9 mouse cellular contexts compared by ENCODE assay signal in genomic region chr17:28407418-28408250, GRCm38 (mm10). TPM values are rescaled to one million over a fixed set of nuclear protein-coding genes. Genes with fewer than 3 reads are reported as not detected.
DNase-seq lines count a peak whose midpoint lies in the region; ATAC-seq and TF ChIP-seq lines count a peak whose summit lies in the region.
"Had no signal": no experiment of that assay in that cellular context is flagged by ENCODE, and none has a peak within 500 bp of the region (broad histone marks: within the 10 kb centered on the region; RNA-seq: fewer than 3 reads in every experiment).

No protein-coding gene starts in this region.

- ATAC-seq in forebrain, embryonic 11.5 days (replicated peaks; ENCODE audit: low FRiP score), result 0 out of 2 replicates have a peak, but pooled peaks have one; percentile 36
- ATAC-seq in liver, embryonic 15.5 days (ENCODE audit: insufficient read depth), result peak; percentile 68
- ATAC-seq in neural tube, embryonic 11.5 days (ENCODE audit: insufficient read depth, low FRiP score, low TSS enrichment), result no peak
- ATAC-seq in stomach, embryonic 15.5 days (ENCODE audit: insufficient read depth, low FRiP score, low read depth), result peak; percentile 73; the same call in 1 of the 2 replicates

- no peaks in the 10 kb centered on the region for H3K9me3 ChIP-seq in forebrain, embryonic 11.5 days (ENCODE audit: control insufficient read depth, low read length)
- H3K9me3 ChIP-seq in liver, embryonic 15.5 days (replicated peaks), result no peaks in the 10 kb centered on the region
- no peaks in the 10 kb centered on the region for H3K9me3 ChIP-seq in neural tube, embryonic 11.5 days (ENCODE audit: control insufficient read depth, low read length)
- H3K9me3 ChIP-seq in stomach, embryonic 15.5 days, result no peaks in the 10 kb centered on the region
- H3K9me3 ChIP-seq: embryonic facial prominence, embryonic 13.5 days had no signal

- no peak for TF ChIP-seq POLR2A in brain, embryonic 14.5 days (IDR thresholded peaks at IDR 0.05; ENCODE audit: borderline replicate concordance, extremely low read depth, insufficient read depth, insufficient read length, poor library complexity, severe bottlenecking)

- TF ChIP-seq CTCF in brain, embryonic 14.5 days (IDR thresholded peaks at IDR 0.05; ENCODE audit: borderline replicate concordance, extremely low read depth, insufficient read depth, insufficient read length), result peak; percentile 92

- 46% methylated on average over 15 of the region's 15 CpGs for WGBS in forebrain, embryonic 11.5 days
- 18% methylated on average over 15 of the region's 15 CpGs for WGBS in liver, embryonic 15.5 days (ENCODE audit: insufficient replicate concordance)
- 49% methylated on average over 15 of the region's 15 CpGs for WGBS in neural tube, embryonic 11.5 days
- WGBS in stomach, embryonic 15.5 days, result 35% methylated on average over 15 of the region's 15 CpGs

- DNase-seq in CD4-positive, CD25-positive, alpha-beta regulatory T cell, adult 2 months (ENCODE audit: low read depth, low spot score), result peak; percentile 94
- peak; percentile 91 for DNase-seq in brain, embryonic 14.5 days (ENCODE audit: low read depth)
- peak; percentile 84 for DNase-seq in forebrain, embryonic 11.5 days (ENCODE audit: low spot score)
- DNase-seq in heart, postnatal 10 days, result peak; percentile 85 to 90
- DNase-seq in kidney, postnatal 4 days, result peak; percentile 87 to 89
- peak; percentile 78 for DNase-seq in neural tube, embryonic 11.5 days (ENCODE audit: low spot score)

- intact Hi-C loops in heart, postnatal 10 days (cut with DNase I), result loop anchor here (1.0 kb wide), 2 partner anchors 48 to 121 kb away; no protein-coding TSS in a partner anchor

- H3K36me3 ChIP-seq in forebrain, embryonic 11.5 days (ENCODE audit: control insufficient read depth, insufficient read depth, low read length), result peaks cover 2% of the 10 kb centered on the region; the same call in 1 of the 2 replicates
- peaks cover 44% of the 10 kb centered on the region for H3K36me3 ChIP-seq in liver, embryonic 15.5 days (replicated peaks)
- no peaks in the 10 kb centered on the region; the same call in 1 of the 2 replicates for H3K36me3 ChIP-seq in neural tube, embryonic 11.5 days (ENCODE audit: control insufficient read depth, insufficient read depth, low read length)
- H3K36me3 ChIP-seq in stomach, embryonic 15.5 days, result peaks cover 8% of the 10 kb centered on the region; the same call in 1 of the 2 replicates

- no peak overlapping the region for H3K9ac ChIP-seq in forebrain, embryonic 11.5 days (ENCODE audit: low read length)
- H3K9ac ChIP-seq in liver, embryonic 15.5 days, result no peak overlapping the region
- H3K9ac ChIP-seq in neural tube, embryonic 11.5 days (ENCODE audit: low read length), result no peak overlapping the region
- H3K9ac ChIP-seq in stomach, embryonic 15.5 days, result no peak overlapping the region
- H3K9ac ChIP-seq: embryonic facial prominence, embryonic 13.5 days had no signal

- no peak overlapping the region for H3K27ac ChIP-seq in forebrain, embryonic 11.5 days (ENCODE audit: low read depth, low read length)
- peak overlapping the region; percentile 49 for H3K27ac ChIP-seq in liver, embryonic 15.5 days (replicated peaks)
- H3K27ac ChIP-seq in neural tube, embryonic 11.5 days (ENCODE audit: low read depth, low read length), result no peak overlapping the region
- H3K27ac ChIP-seq in stomach, embryonic 15.5 days, result no peak overlapping the region
- H3K27ac ChIP-seq: embryonic facial prominence, embryonic 13.5 days had no signal

- no peak overlapping the region for H3K4me3 ChIP-seq in forebrain, embryonic 11.5 days (ENCODE audit: low read depth, low read length)
- no peak overlapping the region for H3K4me3 ChIP-seq in liver, embryonic 15.5 days (replicated peaks)
- H3K4me3 ChIP-seq in neural tube, embryonic 11.5 days (ENCODE audit: low read depth, low read length), result no peak overlapping the region
- H3K4me3 ChIP-seq in stomach, embryonic 15.5 days (replicated peaks), result no peak overlapping the region
- H3K4me3 ChIP-seq: embryonic facial prominence, embryonic 13.5 days had no signal

- no peak overlapping the region for H3K4me2 ChIP-seq in forebrain, embryonic 11.5 days (ENCODE audit: low read depth, low read length, severe bottlenecking)
- no peak overlapping the region for H3K4me2 ChIP-seq in liver, embryonic 15.5 days
- H3K4me2 ChIP-seq in neural tube, embryonic 11.5 days (ENCODE audit: low read depth), result no peak overlapping the region
- H3K4me2 ChIP-seq in stomach, embryonic 15.5 days, result no peak overlapping the region
- H3K4me2 ChIP-seq: embryonic facial prominence, embryonic 13.5 days had no signal

- H3K27me3 ChIP-seq in forebrain, embryonic 11.5 days (ENCODE audit: control insufficient read depth, insufficient read depth, low read length), result no peaks in the 10 kb centered on the region
- H3K27me3 ChIP-seq in liver, embryonic 15.5 days, result no peaks in the 10 kb centered on the region
- no peaks in the 10 kb centered on the region for H3K27me3 ChIP-seq in neural tube, embryonic 11.5 days (ENCODE audit: control insufficient read depth, insufficient read depth, low read length)
- H3K27me3 ChIP-seq in stomach, embryonic 15.5 days (replicated peaks), result no peaks in the 10 kb centered on the region
- H3K27me3 ChIP-seq: embryonic facial prominence, embryonic 13.5 days had no signal

- no peaks in the 10 kb centered on the region for H3K4me1 ChIP-seq in forebrain, embryonic 11.5 days (replicated peaks; ENCODE audit: control insufficient read depth, insufficient read depth, low read length)
- H3K4me1 ChIP-seq in liver, embryonic 15.5 days (replicated peaks), result peaks cover 19% of the 10 kb centered on the region
- H3K4me1 ChIP-seq in neural tube, embryonic 11.5 days (ENCODE audit: control insufficient read depth, insufficient read depth, low read length), result no peaks in the 10 kb centered on the region
- 0 out of 2 replicates have a peak, but pooled peaks cover 5% of the 10 kb centered on the region for H3K4me1 ChIP-seq in stomach, embryonic 15.5 days

RNA-seq across cellular contexts. Expression of gene Tulp1, which starts 42.6 kb away (rescaled TPM):
- polyA plus RNA-seq in brain, embryonic 14.5 days (2012; rRNA removed), result 1.3 and 1.9 TPM in 2 replicates
- polyA plus RNA-seq in forebrain, embryonic 11.5 days (2014; fragmentation: Nextera tagmentation; extraction: Ambion mirVana), result 2.6 and 4.2 TPM in 2 replicates
- total RNA-seq in heart, postnatal 10 days (2021), result under 1 TPM; 0.86 to 0.94 TPM
- polyA plus RNA-seq in liver, embryonic 15.5 days (2015; fragmentation: Nextera tagmentation; extraction: Ambion mirVana), result 0.10 and 0.14 TPM in 2 replicates
- 3.3 and 5.0 TPM in 2 replicates for polyA plus RNA-seq in neural tube, embryonic 11.5 days (2014; fragmentation: Nextera tagmentation; extraction: Ambion mirVana)
- polyA plus RNA-seq in stomach, embryonic 15.5 days (2015; fragmentation: Nextera tagmentation; extraction: Ambion mirVana), result 4.2 and 5.0 TPM in 2 replicates

RNA-seq across cellular contexts. Expression of gene Tead3, which starts 57.0 kb away (rescaled TPM):
- 15.6 and 16.4 TPM in 2 replicates for polyA plus RNA-seq in brain, embryonic 14.5 days (2012; rRNA removed)
- 5.6 and 5.8 TPM in 2 replicates for polyA plus RNA-seq in forebrain, embryonic 11.5 days (2014; fragmentation: Nextera tagmentation; extraction: Ambion mirVana)
- 10 to 100 TPM; 15.3 to 19.3 TPM for total RNA-seq in heart, postnatal 10 days (2021)
- polyA plus RNA-seq in liver, embryonic 15.5 days (2015; fragmentation: Nextera tagmentation; extraction: Ambion mirVana), result 0.60 and 0.69 TPM in 2 replicates
- 4.5 and 4.6 TPM in 2 replicates for polyA plus RNA-seq in neural tube, embryonic 11.5 days (2014; fragmentation: Nextera tagmentation; extraction: Ambion mirVana)
- 11.5 and 12.0 TPM in 2 replicates for polyA plus RNA-seq in stomach, embryonic 15.5 days (2015; fragmentation: Nextera tagmentation; extraction: Ambion mirVana)
